Mouse (Mus musculus): ENCODE measurements around the gene Fam120c. TPM values are rescaled to one million over a fixed set of nuclear protein-coding genes. Genes with fewer than 3 reads are reported as not detected.

The Fam120c gene
- 8.5 and 9.9 TPM in 2 replicates for polyA plus RNA-seq (2015; fragmentation: Nextera tagmentation; extraction: Ambion mirVana)

DNA sequence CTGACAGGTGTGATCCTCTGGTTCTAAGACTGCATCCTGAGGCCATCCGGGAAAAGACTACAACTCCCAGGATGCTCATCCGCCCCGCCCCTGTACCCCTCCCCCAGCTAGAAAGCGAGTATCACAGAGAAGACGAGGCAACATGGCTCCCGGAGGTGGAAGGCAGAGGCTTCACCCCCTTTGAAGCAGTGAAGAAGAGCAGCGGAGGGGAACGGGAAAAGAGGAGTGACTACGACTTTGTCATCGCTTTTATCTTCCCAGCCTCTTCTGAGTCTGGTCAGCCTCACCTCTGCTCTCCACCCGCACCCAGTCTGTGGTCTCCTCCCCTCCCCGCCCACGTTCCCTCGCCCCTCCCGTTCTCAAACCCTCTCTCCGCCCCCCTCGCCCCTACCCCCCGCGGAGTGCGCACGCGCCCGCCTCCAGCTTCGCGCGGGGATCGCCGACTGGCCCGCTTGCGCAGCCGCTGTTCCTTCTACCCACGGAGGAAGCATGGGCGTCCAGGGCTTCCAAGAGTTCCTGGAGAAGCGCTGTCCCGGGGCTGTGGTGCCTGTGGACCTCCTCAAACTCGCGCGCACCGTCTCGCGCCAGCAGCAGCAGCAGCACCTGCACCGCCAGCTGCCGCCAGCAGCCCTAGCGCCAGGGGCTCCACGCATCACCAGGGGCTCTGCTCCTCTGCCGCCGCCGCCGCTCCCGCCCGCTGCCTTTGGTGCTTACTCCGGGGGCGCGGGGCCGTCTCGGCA is at the start of gene Fam120c:
TSS of gene Fam120c (plus strand) at position 415 of the 740 bp plus-strand sequence.

DNA sequence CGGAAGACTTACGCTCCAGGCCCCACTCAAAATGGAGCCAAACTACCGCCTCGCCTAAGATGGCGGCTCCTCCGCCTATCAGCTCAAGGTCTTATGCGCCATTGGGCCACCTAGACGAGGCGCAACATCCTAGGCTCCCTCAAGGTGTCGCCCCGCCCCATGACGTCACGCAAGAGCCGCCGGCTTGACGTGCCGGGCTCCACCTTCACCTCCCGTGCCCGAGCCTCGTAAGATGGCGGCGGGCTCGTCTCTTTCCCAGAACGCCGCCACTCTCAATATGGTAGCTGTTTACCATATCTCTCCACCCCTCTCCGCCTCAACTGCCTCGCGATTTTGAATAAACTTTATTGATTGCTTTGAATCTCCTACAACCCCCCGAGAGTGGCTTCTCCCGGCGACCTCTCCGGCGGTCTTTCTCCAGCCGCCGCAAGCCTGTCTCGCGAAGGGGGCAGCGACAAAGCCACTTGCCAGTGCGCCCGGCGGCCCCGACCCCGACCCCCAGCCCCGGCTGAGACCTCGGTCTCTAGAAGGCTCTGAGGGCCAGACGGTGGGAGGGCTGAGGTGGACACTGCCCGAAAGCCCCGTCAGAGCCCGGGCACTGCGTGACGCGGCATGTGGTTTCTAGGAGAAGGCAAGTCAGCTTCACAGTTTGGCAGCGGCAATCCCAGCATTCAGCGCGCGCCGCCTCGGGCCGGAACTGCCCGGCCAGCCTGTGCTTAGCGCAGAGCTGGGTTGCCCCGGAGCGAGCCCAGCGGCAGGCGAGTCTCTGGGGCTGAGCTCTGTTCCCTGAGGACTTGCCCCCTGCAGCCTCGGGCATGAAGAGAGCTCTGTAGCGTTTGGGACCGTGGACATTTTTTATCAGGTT is 176.7 kb downstream of the Fam120c start, which contains the start of gene Phf8:
TSS of gene Phf8 (plus strand) at position 215 of the 865 bp plus-strand sequence.

Other genes starting within 250 kb of the Fam120c start
- gene Tsr2, start 247.6 kb upstream of the Fam120c start, polyA plus RNA-seq (2015; fragmentation: Nextera tagmentation; extraction: Ambion mirVana): 35.5 and 37.5 TPM in 2 replicates
- gene Wnk3, start 146.1 kb upstream of the Fam120c start, polyA plus RNA-seq (2015; fragmentation: Nextera tagmentation; extraction: Ambion mirVana): 9.8 and 10.5 TPM in 2 replicates
- gene Phf8, start 176.5 kb downstream of the Fam120c start, polyA plus RNA-seq (2015; fragmentation: Nextera tagmentation; extraction: Ambion mirVana): 8.5 and 10.0 TPM in 2 replicates

Measured in neural tube, postnatal 0 days (tissue).